In genomic region chr7:145051616-145052015, GRCm38 (mm10) we compare ENCODE assay signal across 18 mouse cellular contexts.
"Had no signal": no experiment of that assay in that cellular context is flagged by ENCODE, and none has a peak within 500 bp of the region (broad histone marks: within the 10 kb centered on the region; RNA-seq: fewer than 3 reads in every experiment).

No protein-coding gene starts in this region.

- H3K27me3 ChIP-seq: liver, embryonic 13.5 days; liver, embryonic 15.5 days; lung, embryonic 15.5 days; midbrain, embryonic 13.5 days; midbrain, embryonic 15.5 days; neural tube, embryonic 12.5 days had no signal

- H3K9ac ChIP-seq: liver, embryonic 13.5 days; liver, embryonic 15.5 days; liver, postnatal 0 days; lung, embryonic 15.5 days; midbrain, embryonic 13.5 days; midbrain, embryonic 15.5 days; neural tube, embryonic 12.5 days had no signal

- H3K4me1 ChIP-seq: midbrain, embryonic 13.5 days; midbrain, embryonic 15.5 days; neural tube, embryonic 12.5 days had no signal

- H3K27ac ChIP-seq: liver, embryonic 13.5 days; liver, embryonic 15.5 days; lung, embryonic 15.5 days; midbrain, embryonic 13.5 days; midbrain, embryonic 15.5 days; neural tube, embryonic 12.5 days had no signal

- H3K9me3 ChIP-seq: liver, embryonic 13.5 days; liver, embryonic 15.5 days; lung, embryonic 15.5 days; midbrain, embryonic 13.5 days had no signal

- H3K4me3 ChIP-seq: liver, embryonic 13.5 days; liver, embryonic 15.5 days; lung, embryonic 15.5 days; megakaryocyte, embryonic 14.5 days; midbrain, embryonic 13.5 days; midbrain, embryonic 15.5 days; neural tube, embryonic 12.5 days had no signal

- ATAC-seq: liver, postnatal 0 days; midbrain, embryonic 13.5 days; midbrain, embryonic 15.5 days had no signal

- DNase-seq: liver, embryonic 13.5 days; liver, postnatal 0 days; retina, postnatal 1 day; right cerebral cortex, adult 18-20 months; right cerebral cortex, postnatal 25 days; right cerebral cortex, postnatal 4 days; spleen, adult 18-20 months; thymus, adult 18-20 months; thymus, postnatal 14 days; thymus, postnatal 36 days had no signal

- H3K4me2 ChIP-seq: liver, embryonic 11.5 days; liver, embryonic 13.5 days; liver, embryonic 15.5 days; lung, embryonic 15.5 days; midbrain, embryonic 11.5 days; midbrain, embryonic 13.5 days; midbrain, embryonic 15.5 days; neural tube, embryonic 12.5 days had no signal

- H3K36me3 ChIP-seq: liver, embryonic 13.5 days; liver, embryonic 15.5 days; lung, embryonic 15.5 days; midbrain, embryonic 13.5 days; midbrain, embryonic 15.5 days; neural tube, embryonic 12.5 days had no signal
